Mouse (Mus musculus) liver, adult 2 months (tissue): Measurements from ENCODE around the gene Vsir.

Source experiments
- CTCF ChIP-seq: fragments of 200-500 bp; IDR thresholded peaks from 2 replicates; pipeline ENCODE4 v1.5.1; 2011; ENCODE audit warnings: low read depth, low read length, control low read depth
- POLR2A ChIP-seq: fragments of 200-500 bp; IDR thresholded peaks from 2 replicates; pipeline ENCODE4 v1.6.1; 2011; ENCODE audit warnings: low read length, control low read depth; ENCODE audit not compliant: insufficient read depth; ENCODE audit errors: extremely low read depth

DNA sequence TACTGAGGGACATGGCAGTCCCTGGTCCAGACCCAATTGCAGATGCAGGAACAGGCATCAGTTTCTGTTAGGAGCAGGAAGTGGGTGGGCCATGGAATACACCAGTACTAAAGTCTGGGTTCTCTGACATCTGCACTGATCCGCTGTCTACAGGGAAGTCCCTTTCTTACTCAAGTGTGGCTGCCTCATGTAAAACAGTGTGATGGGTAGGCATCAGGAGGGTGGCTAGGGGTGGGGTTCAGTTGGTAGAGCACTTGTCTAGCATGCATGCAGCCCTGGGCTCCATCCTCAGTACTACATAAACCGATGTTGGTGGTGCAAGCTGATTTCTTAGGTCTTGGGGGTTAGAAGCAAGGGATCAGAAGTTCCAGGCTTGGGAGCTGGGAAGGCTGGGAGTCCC lies 67.1 kb downstream of the Vsir start:
- TF ChIP-seq POLR2A: no peak
- no peak for TF ChIP-seq CTCF
